Mouse (Mus musculus) lung, adult 2 months (tissue): ENCODE measurements at regions not wholly inside any gene's neighbourhood (a gene's known extent, or its start where the extent isn't known, plus 50 kb on each side); places are given as distances from the start of the nearest gene placed in this dataset.

Source experiments
- DNase-seq: peaks from one replicate; pipeline ENCODE4 v3.0.0; 2022
- H3K4me1 ChIP-seq: fragments of 200-500 bp; 2 replicates; pipeline ENCODE4 v1.6.1; 2011; ENCODE audit warnings: low read length; ENCODE audit not compliant: control insufficient read depth, insufficient read depth
- H3K4me3 ChIP-seq: fragments of 200-500 bp; replicated peaks from 2 replicates; pipeline ENCODE3; 2011; ENCODE audit warnings: low read depth, mild to moderate bottlenecking, control low read depth, low read length; ENCODE audit errors: extremely low read depth
- CTCF ChIP-seq: fragments of 200-500 bp; IDR thresholded peaks from 2 replicates; pipeline ENCODE4 v1.5.1; 2011; ENCODE audit warnings: mild to moderate bottlenecking, low read length, control low read depth; ENCODE audit not compliant: insufficient read depth
- POLR2A ChIP-seq: fragments of 200-500 bp; IDR thresholded peaks from 2 replicates; pipeline ENCODE4 v1.6.1; 2011; ENCODE audit warnings: low read depth, mild to moderate bottlenecking, control low read depth, low read length, borderline replicate concordance; ENCODE audit errors: extremely low read depth
- WGBS: fragments of 180-500 bp; shearing (Covaris S2); methylation state at CpG from one replicate; pipeline ENCODE4 v1.1.7; 2018; 5-methylcytosine and 5-hydroxymethylcytosine counted together

- DNase-seq: no peak
- 94% methylated on average over 3 of the region's 3 CpGs for WGBS
- TF ChIP-seq POLR2A: no peak
- TF ChIP-seq CTCF: no peak
- no peak overlapping the region for H3K4me3 ChIP-seq
- H3K4me1 ChIP-seq: no peaks in the 10 kb centered on the region
Observed at GRCm38 (mm10) chr9:35370895-35371294, 50.0 kb upstream of the Cdon start.
